Mouse (Mus musculus): ENCODE data around the gene Tomm22.

GRCm38 (mm10) chr15:79693740-79694139 lies 23.1 kb downstream of the Tomm22 start:
- no peak for TF ChIP-seq GATA1 (IDR thresholded peaks at IDR 0.05; ENCODE audit: borderline replicate concordance, low read length)
- TF ChIP-seq FLI1 (IDR thresholded peaks at IDR 0.05; ENCODE audit: low read length), result no peak

Data from megakaryocyte, embryonic 14.5 days (primary cell).